Mouse (Mus musculus) liver, adult 2 months (tissue): ENCODE results near the gene Cdk5r1.

Source experiments
- CTCF ChIP-seq: fragments of 200-500 bp; IDR thresholded peaks from 2 replicates; pipeline ENCODE4 v1.5.1; 2011; ENCODE audit warnings: low read depth, low read length, control low read depth
- POLR2A ChIP-seq: fragments of 200-500 bp; IDR thresholded peaks from 2 replicates; pipeline ENCODE4 v1.6.1; 2011; ENCODE audit warnings: low read length, control low read depth; ENCODE audit not compliant: insufficient read depth; ENCODE audit errors: extremely low read depth

DNA sequence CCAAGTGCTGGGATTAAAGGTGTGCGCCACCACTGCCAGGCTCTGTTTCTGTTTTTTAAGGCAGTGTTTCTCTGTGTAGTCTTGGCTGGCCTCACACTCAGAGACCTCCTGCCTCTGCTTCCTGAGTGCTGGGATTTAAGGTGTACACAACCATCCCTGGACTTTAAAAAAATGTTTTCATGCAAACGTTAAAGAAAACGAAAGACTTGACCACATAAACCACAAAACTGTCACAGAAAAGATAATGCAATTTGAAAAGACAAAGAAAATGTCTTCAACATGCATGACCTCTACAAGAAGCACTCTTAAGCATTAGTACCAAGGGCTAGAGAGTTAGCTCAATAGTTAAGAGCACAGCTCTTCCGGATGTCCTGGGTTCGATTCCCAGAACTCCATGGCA lies 47.4 kb downstream of the Cdk5r1 start:
- TF ChIP-seq POLR2A (no peak), CTCF (no peak)
